Mouse (Mus musculus): Measurements from ENCODE around the gene Inpp5a. TPM values are rescaled to one million over a fixed set of nuclear protein-coding genes. Genes with fewer than 3 reads are reported as not detected.

The Inpp5a gene
- total RNA-seq, 2 experiments from 2014 or later = 293 to 297 TPM

- DNase-seq = no peak
Measured at GRCm38 (mm10) chr7:139441022-139441421, 52.1 kb downstream of the Inpp5a start.

GRCm38 (mm10) chr7:139441761-139442211, 52.9 kb downstream of the Inpp5a start:
- peak; percentile 71 to 78 for DNase-seq

DNA sequence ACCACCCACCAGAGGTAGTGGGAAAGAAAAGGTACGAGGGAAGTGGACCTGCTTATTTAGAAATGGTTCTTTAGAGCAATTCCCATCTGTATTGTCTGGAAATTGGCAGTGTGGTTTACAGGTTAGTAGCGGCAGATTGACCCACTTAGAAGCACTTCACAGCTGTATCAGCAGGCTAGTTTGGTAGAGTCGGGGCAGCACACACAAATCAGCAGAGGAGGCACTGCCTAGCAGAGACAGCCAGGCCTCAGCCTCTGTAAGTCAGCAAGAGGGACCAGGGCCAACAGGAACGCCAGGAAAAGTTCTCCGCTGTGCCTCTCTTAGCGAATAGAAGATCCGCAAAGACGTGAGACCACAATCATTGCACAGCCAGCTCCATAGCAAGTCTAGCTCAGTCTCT, 56.7 kb downstream of the Inpp5a start:
- peak; percentile 45 to 48 for DNase-seq

DNA sequence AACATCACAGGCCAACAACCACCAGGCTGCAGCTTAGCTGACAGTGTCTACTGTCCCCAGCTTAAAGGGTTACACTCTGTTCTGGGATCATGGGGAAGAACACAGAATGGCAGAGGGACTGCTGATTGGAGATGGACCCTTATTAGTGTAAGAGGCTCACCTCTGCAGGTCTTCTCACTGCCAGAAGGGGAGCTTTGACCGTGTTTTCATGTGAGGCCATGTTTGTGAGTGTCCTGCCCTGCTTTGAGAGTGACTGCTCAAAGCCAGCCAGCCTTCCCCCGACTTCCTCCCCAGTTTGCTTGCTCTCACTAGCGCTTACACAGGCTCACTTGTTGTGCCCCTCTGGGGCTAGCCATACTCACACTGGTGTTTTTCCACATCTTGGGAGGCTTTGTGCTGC, 58.5 kb downstream of the Inpp5a start:
- DNase-seq = no peak

DNA sequence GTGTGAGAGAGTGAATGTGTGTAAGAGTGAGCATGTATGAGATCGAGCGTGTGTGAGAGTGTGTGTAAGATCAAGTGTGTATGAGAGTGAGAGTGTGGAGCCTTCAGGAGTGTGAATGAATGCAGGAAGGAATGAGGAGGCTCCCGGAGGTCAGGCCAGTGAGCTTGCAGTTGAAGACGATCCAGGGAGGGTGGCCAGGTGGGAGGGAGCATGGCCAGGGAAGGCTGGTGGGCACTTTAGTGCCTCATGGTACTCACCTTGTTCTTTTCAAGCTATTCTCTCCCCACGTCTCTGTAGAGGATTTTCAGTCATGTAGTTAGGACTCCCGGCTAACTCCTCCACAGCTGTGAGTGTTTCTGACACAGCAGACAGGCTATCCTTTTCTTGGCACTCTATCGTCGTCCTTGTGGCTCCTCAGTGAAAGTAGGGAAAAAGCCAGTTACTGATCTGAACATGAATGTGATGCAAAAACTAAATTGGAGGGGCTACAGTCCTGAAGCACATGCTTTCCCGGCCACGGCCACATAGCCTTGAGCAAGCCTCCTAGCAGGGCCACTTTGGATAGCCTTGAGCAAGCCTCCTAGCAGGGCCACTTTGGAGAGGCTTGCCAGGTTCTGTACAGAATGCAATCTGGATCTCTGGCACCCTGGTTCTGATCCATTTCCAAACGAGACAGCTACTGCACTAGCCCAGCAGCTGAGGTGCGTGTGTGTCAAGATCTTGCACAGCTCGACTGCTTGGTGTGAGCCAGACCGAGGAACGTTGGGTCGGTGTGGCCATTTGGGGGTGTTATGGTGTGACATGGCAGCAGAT, 61.5 kb downstream of the Inpp5a start:
- DNase-seq = peak in 1 of 2 experiments; percentile 28

DNA sequence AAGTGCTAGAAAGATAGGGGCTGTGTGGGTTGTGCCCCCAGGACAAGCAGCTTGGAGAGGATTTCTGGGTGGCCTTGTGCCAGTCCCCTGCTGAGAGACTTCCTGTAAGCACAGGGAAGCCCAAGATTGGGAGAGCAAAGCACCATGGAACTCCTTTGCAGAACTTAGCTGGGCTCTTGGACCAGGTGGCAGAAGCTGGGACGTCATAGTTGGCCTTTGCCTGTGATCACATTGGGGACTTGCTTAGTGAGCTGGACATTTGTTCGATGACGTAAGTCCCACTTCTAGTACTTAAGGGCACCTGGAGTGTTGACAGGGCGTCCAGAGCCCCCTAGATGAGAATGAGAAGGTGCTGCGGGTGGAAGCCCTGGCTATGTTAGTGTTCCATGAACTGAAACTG, 62.8 kb downstream of the Inpp5a start:
- peak; percentile 41 to 43 for DNase-seq

- DNase-seq = no peak
Measured at GRCm38 (mm10) chr7:139452199-139452598, 63.3 kb downstream of the Inpp5a start.

- DNase-seq = no peak
Measured at GRCm38 (mm10) chr7:139453198-139453597, 64.3 kb downstream of the Inpp5a start.

DNA sequence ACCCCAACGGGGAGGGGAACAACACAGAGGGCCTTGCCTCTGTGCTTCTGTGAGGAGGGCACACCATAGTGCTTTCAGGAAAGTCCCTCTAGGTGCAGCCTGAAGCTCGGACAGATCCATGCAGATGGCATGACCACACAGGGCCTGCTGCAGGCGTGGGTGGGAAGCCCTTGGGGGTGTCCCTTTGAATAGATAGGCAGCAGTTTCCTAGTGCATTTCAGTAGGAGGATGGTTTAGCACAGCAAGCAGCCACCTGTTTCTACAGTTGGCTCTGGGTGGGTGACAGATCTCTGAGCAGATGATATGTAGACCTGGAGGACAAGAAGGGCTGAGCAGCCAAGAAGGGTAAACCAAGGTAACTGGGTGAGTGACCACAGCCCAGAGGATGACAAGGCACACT, 65.4 kb downstream of the Inpp5a start:
- DNase-seq = no peak

DNA sequence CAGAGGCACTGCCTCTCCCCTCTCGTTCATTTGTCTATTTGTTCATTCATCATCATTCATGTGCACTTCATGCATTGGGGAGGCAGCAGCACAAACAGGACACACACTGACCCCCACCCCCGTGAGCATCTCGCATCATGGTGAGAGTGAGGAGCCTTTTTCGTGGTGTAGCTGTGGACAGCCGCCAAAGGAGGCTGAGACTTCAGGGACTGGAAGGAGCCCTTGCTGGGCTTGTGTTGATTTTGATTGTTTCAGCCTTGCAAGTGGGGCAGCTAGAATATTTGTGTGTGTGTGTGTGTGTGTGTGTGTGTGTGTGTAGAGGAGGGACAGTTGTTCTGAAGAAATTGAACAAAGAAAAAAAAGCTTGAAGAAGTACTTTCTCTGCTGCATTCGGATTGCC, 67.8 kb downstream of the Inpp5a start:
- no peak for DNase-seq

DNA sequence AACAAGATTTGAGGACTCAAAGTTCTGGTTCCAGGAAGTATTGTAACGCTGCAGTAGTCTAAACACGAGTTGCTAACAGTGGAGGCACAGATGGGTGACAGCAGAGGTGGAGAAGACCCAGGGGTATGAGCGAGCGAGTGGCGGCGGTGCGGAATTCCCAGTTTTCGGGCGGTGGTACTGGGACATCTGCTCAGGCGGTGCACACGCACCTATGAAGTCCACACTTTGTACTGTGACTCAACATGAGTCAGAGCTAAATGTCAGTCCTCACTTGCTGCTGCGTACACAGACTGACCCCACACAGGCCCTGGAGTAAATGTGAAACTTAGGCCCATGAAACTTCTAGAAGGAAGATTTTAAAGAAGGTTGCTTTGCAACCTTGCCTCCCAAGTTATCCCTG, 72.4 kb downstream of the Inpp5a start:
- no peak for DNase-seq

- no peak for DNase-seq
Measured at GRCm38 (mm10) chr7:139462142-139462541, 73.2 kb downstream of the Inpp5a start.

GRCm38 (mm10) chr7:139465538-139465937, 76.6 kb downstream of the Inpp5a start:
- DNase-seq = no peak

GRCm38 (mm10) chr7:139466484-139467176, 77.7 kb downstream of the Inpp5a start:
- peak; percentile 33 to 42 for DNase-seq

- DNase-seq = peak in 1 of 2 experiments; percentile 44
Measured at GRCm38 (mm10) chr7:139467177-139467895, 78.4 kb downstream of the Inpp5a start.

GRCm38 (mm10) chr7:139467896-139468279, 79.0 kb downstream of the Inpp5a start:
- peak; percentile 71 to 86 for DNase-seq

GRCm38 (mm10) chr7:139468440-139468839, 79.5 kb downstream of the Inpp5a start:
- DNase-seq = no peak

DNA sequence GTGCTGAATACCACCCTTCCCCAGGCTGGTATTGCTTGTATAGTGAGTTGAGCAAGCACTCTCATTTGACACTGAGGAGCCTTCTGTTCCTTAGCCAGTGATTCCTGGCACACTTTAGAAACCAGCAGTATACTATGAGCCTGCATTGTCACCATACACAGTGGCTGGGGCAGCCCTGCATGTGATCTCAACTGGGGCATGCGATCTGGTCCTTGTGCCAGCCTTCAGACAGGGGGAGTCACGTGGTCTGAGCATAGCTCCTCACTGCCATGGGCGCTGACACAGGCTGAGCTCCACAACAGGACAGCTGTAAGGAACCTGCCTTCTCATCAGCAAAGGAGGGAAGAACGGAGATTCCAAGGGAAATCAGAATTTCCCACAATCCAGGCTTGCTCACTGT, 80.5 kb downstream of the Inpp5a start:
- peak; percentile 46 to 57 for DNase-seq

- DNase-seq = no peak
Measured at GRCm38 (mm10) chr7:139470481-139470880, 81.6 kb downstream of the Inpp5a start.

DNA sequence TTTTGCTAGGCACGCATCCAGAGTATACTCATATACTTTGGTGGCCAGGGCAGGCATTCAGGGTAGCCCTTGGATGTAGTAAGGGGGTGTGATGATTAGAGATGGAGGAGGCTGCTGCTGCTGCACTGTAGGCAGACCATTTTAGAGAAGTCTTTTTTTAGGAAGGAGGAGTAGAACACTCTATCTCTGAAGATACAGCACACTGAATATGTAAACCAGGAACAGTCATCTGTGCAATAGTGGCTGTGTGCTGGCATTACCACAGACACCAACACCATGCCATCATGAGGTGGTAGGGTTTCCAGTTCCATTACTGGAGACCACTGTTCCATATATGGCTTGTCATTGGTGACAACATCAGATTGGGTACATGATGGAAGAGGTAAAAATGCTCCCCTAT, 83.1 kb downstream of the Inpp5a start:
- DNase-seq = no peak

GRCm38 (mm10) chr7:139472865-139473549, 84.1 kb downstream of the Inpp5a start:
- peak; percentile 90 to 94 for DNase-seq

GRCm38 (mm10) chr7:139475896-139476295, 87.0 kb downstream of the Inpp5a start:
- peak; percentile 38 to 49 for DNase-seq
